Mouse (Mus musculus): ENCODE data around the gene Pabpn1l. TPM values are rescaled to one million over a fixed set of nuclear protein-coding genes. Genes with fewer than 3 reads are reported as not detected.

Gene Pabpn1l
- polyA plus RNA-seq, 1 experiment from 2014 or later: not detected

DNA sequence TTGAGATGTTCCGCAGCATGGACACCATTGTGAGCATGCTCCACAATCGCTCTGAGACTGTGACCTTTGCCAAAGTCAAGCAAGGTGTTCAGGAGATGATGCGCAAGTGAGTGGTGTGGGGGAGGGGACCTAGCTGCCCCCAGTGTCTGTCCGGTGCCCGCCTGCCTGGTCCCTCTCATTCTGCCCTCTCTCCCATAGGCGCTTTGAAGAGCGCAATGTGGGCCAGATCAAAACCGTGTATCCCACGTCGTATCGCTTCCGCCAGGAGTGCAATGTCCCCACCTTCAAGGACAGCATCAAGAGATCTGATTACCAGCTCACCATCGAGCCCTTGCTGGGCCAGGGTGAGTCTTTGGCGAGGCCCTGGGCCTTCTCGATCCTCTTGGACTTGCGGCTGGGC is 52.5 kb downstream of the Pabpn1l start:
- WGBS: 96% methylated on average over 16 of the region's 16 CpGs
- Histone ChIP-seq H3K27ac (no peak overlapping the region), H3K4me3 (no peak overlapping the region), H3K9me3 (replicated peaks) (no peaks in the 10 kb centered on the region), H3K36me3 (peaks cover 43% of the 10 kb centered on the region), H3K4me1 (peaks cover 39% of the 10 kb centered on the region), H3K27me3 (no peaks in the 10 kb centered on the region), H3K4me2 (replicated peaks) (peak overlapping the region; percentile 91; the same call in 1 of the 2 replicates), H3K9ac (no peak overlapping the region)
- ATAC-seq (ENCODE audit: low FRiP score): no peak

Small RNAs within 50 kb of the gene (microRNA-seq; reads per million reads assigned to microRNA genes)
- gene Mir6396: not detected

Other genes starting within 250 kb of the Pabpn1l start
- gene Zc3h18, start 246.1 kb downstream of the Pabpn1l start, polyA plus RNA-seq (2016; fragmentation: Nextera tagmentation; extraction: Ambion mirVana): 64.0 and 64.4 TPM in 2 replicates
- gene Il17c, start 200.7 kb downstream of the Pabpn1l start, polyA plus RNA-seq (2016; fragmentation: Nextera tagmentation; extraction: Ambion mirVana): not detected in 2 replicates
- gene Cyba, start 189.8 kb downstream of the Pabpn1l start, polyA plus RNA-seq (2016; fragmentation: Nextera tagmentation; extraction: Ambion mirVana): 60.4 and 62.1 TPM in 2 replicates
- 46.9 and 48.4 TPM in 2 replicates for gene Mvd, start 179.3 kb downstream of the Pabpn1l start, polyA plus RNA-seq (2016; fragmentation: Nextera tagmentation; extraction: Ambion mirVana)
- not detected in 2 replicates for gene Snai3, start 162.0 kb downstream of the Pabpn1l start, polyA plus RNA-seq (2016; fragmentation: Nextera tagmentation; extraction: Ambion mirVana)
- 35.3 and 39.2 TPM in 2 replicates for gene Rnf166, start 146.7 kb downstream of the Pabpn1l start, polyA plus RNA-seq (2016; fragmentation: Nextera tagmentation; extraction: Ambion mirVana)
- 66.7 and 68.1 TPM in 2 replicates for gene Ctu2, start 146.6 kb downstream of the Pabpn1l start, polyA plus RNA-seq (2016; fragmentation: Nextera tagmentation; extraction: Ambion mirVana)
- gene Piezo1, start 71.4 kb downstream of the Pabpn1l start, polyA plus RNA-seq (2016; fragmentation: Nextera tagmentation; extraction: Ambion mirVana): 8.9 TPM in 2 replicates
- gene Cdt1, start 54.7 kb downstream of the Pabpn1l start, polyA plus RNA-seq (2016; fragmentation: Nextera tagmentation; extraction: Ambion mirVana): 22.7 and 23.9 TPM in 2 replicates
- 160 and 185 TPM in 2 replicates for gene Aprt, start 45.8 kb downstream of the Pabpn1l start, polyA plus RNA-seq (2016; fragmentation: Nextera tagmentation; extraction: Ambion mirVana)
- gene Galns, start 11.3 kb downstream of the Pabpn1l start, polyA plus RNA-seq (2016; fragmentation: Nextera tagmentation; extraction: Ambion mirVana): 6.3 and 6.9 TPM in 2 replicates
- gene Trappc2l, start 11.1 kb downstream of the Pabpn1l start, polyA plus RNA-seq (2016; fragmentation: Nextera tagmentation; extraction: Ambion mirVana): 48.2 and 52.6 TPM in 2 replicates
- 17.1 and 17.3 TPM in 2 replicates for gene Cbfa2t3, start 76.4 kb upstream of the Pabpn1l start, polyA plus RNA-seq (2016; fragmentation: Nextera tagmentation; extraction: Ambion mirVana)
- 15.1 and 17.6 TPM in 2 replicates for gene Acsf3, start 152.7 kb upstream of the Pabpn1l start, polyA plus RNA-seq (2016; fragmentation: Nextera tagmentation; extraction: Ambion mirVana)
- gene Cdh15, start 225.2 kb upstream of the Pabpn1l start, polyA plus RNA-seq (2016; fragmentation: Nextera tagmentation; extraction: Ambion mirVana): 1.9 and 6.1 TPM in 2 replicates